Mouse (Mus musculus) brain, embryonic 14.5 days (tissue): ENCODE measurements around the gene Efnb3.

Experiments used
- CTCF ChIP-seq: fragments of 200-500 bp; IDR thresholded peaks from 2 replicates; pipeline ENCODE4 v1.5.1; 2012; ENCODE audit warnings: inconsistent platforms, mild to moderate bottlenecking, moderate library complexity, borderline replicate concordance; ENCODE audit not compliant: insufficient read depth, insufficient read length; ENCODE audit errors: extremely low read depth
- POLR2A ChIP-seq: fragments of 200-500 bp; IDR thresholded peaks from 2 replicates; pipeline ENCODE4 v1.6.1; 2012; ENCODE audit warnings: mild to moderate bottlenecking, inconsistent platforms, borderline replicate concordance; ENCODE audit not compliant: poor library complexity, insufficient read depth, insufficient read length, severe bottlenecking; ENCODE audit errors: extremely low read depth

DNA sequence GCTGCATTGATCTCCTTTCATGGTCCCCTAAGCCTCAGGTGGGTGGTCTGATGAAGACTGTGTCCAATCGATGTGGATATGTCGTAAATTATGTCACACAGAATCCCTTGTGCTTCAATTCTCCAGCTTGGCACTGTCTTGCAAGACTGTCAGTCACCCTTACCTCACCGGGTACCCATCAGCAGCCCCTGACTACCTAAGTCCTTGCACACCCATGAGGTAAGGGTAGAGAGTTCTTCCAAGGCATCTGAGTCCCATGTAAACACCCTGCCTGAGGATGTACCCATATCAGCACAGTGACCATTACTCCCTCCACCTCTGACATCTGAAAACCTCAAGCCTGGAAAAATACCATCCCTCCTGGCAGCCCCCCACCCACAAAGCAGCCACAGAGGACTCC lies 44.3 kb upstream of the Efnb3 start:
- TF ChIP-seq CTCF (no peak), POLR2A (no peak)
